Mouse (Mus musculus) left cerebral cortex, adult 18-20 months (tissue): ENCODE measurements at regions not wholly inside any gene's neighbourhood (a gene's known extent, or its start where the extent isn't known, plus 50 kb on each side); places are given as distances from the start of the nearest gene placed in this dataset.

ENCODE experiments used
- DNase-seq, 2 experiments: peaks; one replicate each; pipeline ENCODE4 v3.0.0; 2021 to 2022; ENCODE audit warnings: low spot score in 2 of 2, mixed read lengths in 1 of 2

GRCm38 (mm10) chr3:143729473-143730076, 475.4 kb downstream of the Lmo4 start:
- DNase-seq, result no peak

GRCm38 (mm10) chr3:143722571-143722970, 482.4 kb downstream of the Lmo4 start:
- peak; percentile 38 to 44 for DNase-seq

- DNase-seq, result no peak
Measured at GRCm38 (mm10) chr3:143722082-143722481, 482.9 kb downstream of the Lmo4 start.

GRCm38 (mm10) chr3:143713183-143713582, 491.8 kb downstream of the Lmo4 start:
- no peak for DNase-seq

GRCm38 (mm10) chr3:143710805-143711469, 494.1 kb downstream of the Lmo4 start:
- no peak for DNase-seq

GRCm38 (mm10) chr3:143706679-143707078, 498.3 kb downstream of the Lmo4 start:
- DNase-seq, result no peak

GRCm38 (mm10) chr3:143694817-143695216, 510.2 kb downstream of the Lmo4 start:
- no peak for DNase-seq

GRCm38 (mm10) chr3:143685742-143686141, 519.3 kb downstream of the Lmo4 start:
- DNase-seq, result no peak

GRCm38 (mm10) chr3:143678186-143678585, 526.8 kb downstream of the Lmo4 start:
- DNase-seq, result no peak

GRCm38 (mm10) chr3:143674855-143675254, 530.2 kb downstream of the Lmo4 start:
- no peak for DNase-seq

GRCm38 (mm10) chr3:143674446-143674845, 530.6 kb downstream of the Lmo4 start:
- no peak for DNase-seq

GRCm38 (mm10) chr3:143662041-143662685, 542.9 kb downstream of the Lmo4 start:
- no peak for DNase-seq

GRCm38 (mm10) chr3:143659421-143659978, 545.5 kb downstream of the Lmo4 start:
- DNase-seq, result no peak

GRCm38 (mm10) chr3:143647237-143647636, 557.8 kb downstream of the Lmo4 start:
- no peak for DNase-seq

GRCm38 (mm10) chr3:143646836-143647235, 558.2 kb downstream of the Lmo4 start:
- DNase-seq, result no peak

- no peak for DNase-seq
Measured at GRCm38 (mm10) chr3:143633036-143633435, 572.0 kb downstream of the Lmo4 start.

- no peak for DNase-seq
Measured at GRCm38 (mm10) chr3:143631183-143631582, 573.8 kb downstream of the Lmo4 start.

GRCm38 (mm10) chr3:143624906-143625305, 580.1 kb downstream of the Lmo4 start:
- no peak for DNase-seq

- DNase-seq, result no peak
Measured at GRCm38 (mm10) chr3:143622275-143622674, 582.7 kb downstream of the Lmo4 start.

GRCm38 (mm10) chr3:143619125-143619524, 585.9 kb downstream of the Lmo4 start:
- DNase-seq, result no peak

GRCm38 (mm10) chr3:143614895-143615294, 590.1 kb downstream of the Lmo4 start:
- DNase-seq, result no peak

- no peak for DNase-seq
Measured at GRCm38 (mm10) chr3:143614004-143614403, 591.0 kb downstream of the Lmo4 start.
